8 mouse cellular contexts compared by ENCODE assay signal in the genomic region with DNA sequence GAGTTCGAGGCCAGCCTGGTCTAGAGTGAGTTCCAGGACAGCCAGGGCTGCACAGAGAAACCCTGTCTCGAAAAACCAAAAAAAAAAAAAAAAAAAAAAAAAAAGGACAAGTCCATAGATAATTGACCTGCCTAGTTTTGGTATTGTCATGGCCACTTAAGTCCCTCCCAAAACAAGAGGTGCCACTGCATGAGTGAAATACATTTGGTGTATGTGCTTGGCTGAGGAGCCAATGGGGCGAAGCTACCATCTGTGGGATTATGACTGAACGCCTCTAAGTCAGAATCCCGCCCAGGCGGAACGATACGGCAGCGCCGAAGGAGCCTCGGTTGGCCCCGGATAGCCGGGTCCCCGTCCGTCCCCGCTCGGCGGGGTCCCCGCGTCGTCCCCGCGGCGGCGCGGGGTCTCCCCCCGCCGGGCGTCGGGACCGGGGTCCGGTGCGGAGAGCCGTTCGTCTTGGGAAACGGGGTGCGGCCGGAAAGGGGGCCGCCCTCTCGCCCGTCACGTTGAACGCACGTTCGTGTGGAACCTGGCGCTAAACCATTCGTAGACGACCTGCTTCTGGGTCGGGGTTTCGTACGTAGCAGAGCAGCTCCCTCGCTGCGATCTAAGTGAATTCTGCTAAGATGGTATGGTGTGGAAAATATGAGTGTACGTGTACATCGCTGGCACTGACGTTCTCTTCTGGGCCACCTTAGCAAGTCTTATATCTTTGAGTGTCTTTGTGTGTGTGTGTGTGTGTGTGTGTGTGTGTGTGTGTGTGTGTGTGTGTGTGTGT. TPM values are rescaled to one million over a fixed set of nuclear protein-coding genes. Genes with fewer than 3 reads are reported as not detected.
A peak's percentile ranks its signal among the peaks of the same experiment; 100 is the strongest.
DNase-seq lines count a peak whose midpoint lies in the region.

No protein-coding gene starts in this region.

- DNase-seq in adrenal gland, adult 2 months: peak; percentile 100
- DNase-seq in cerebellum, postnatal 4 days (ENCODE audit: low spot score in 2 of 2): peak; percentile 100
- DNase-seq in heart, adult 11 months: peak; percentile 100
- DNase-seq in kidney, postnatal 10 days: peak; percentile 99
- peak; percentile 97 to 100 for DNase-seq in left cerebral cortex, adult 9 months (ENCODE audit: low spot score in 2 of 2)
- DNase-seq in monocyte, adult 2 months (ENCODE audit: low read depth in 1 of 2, low spot score in 2 of 2): peak; percentile 100
- DNase-seq in spleen, postnatal 4 days (ENCODE audit: low spot score in 2 of 2): peak; percentile 100
- DNase-seq in yolk sac, embryonic 10.5 days (ENCODE audit: low spot score): peak; percentile 33

RNA-seq across cellular contexts. Expression of a gene that starts 9.4 kb away (rescaled TPM):
- total RNA-seq in adrenal gland, adult 2 months (2021): 10 to 100 TPM; 33.2 to 72.4 TPM
- 25.9 and 38.3 TPM in 2 replicates for polyA plus RNA-seq in adrenal gland, adult 2 months (2012; rRNA removed)

RNA-seq across cellular contexts. Expression of a gene that starts 32.3 kb away (rescaled TPM):
- total RNA-seq in adrenal gland, adult 2 months (2021): 10 to 100 TPM; 46.7 to 79.2 TPM
- polyA plus RNA-seq in adrenal gland, adult 2 months (2012; rRNA removed): 12.3 and 15.0 TPM in 2 replicates

RNA-seq across cellular contexts. Expression of a gene that starts 59.2 kb away (rescaled TPM):
- 10 to 100 TPM; 65.7 to 82.2 TPM for total RNA-seq in adrenal gland, adult 2 months (2021)
- polyA plus RNA-seq in adrenal gland, adult 2 months (2012; rRNA removed): 1.3 TPM in 2 replicates

Comparison
In these comparisons a context has a peak if more than half of its experiments do, and no peak if none do; other contexts are left out.
1. Peak in every context shown above with its lines: DNase-seq.
2. DNase-seq: peak in every context shown above with its lines; median percentile 100 in adrenal gland, adult 2 months; 100 in cerebellum, postnatal 4 days; 100 in heart, adult 11 months; 100 in monocyte, adult 2 months; 100 in spleen, postnatal 4 days; 99 in kidney, postnatal 10 days; 98 in left cerebral cortex, adult 9 months; 33 in yolk sac, embryonic 10.5 days.